26 mouse cellular contexts compared by ENCODE assay signal in genomic region chr7:57597341-57597740, GRCm38 (mm10).
DNase-seq lines count a peak whose midpoint lies in the region; ATAC-seq and TF ChIP-seq lines count a peak whose summit lies in the region.
"Had no signal": no experiment of that assay in that cellular context is flagged by ENCODE, and none has a peak within 500 bp of the region (broad histone marks: within the 10 kb centered on the region; RNA-seq: fewer than 3 reads in every experiment).

No protein-coding gene starts in this region.

- no peak for DNase-seq in frontal cortex, postnatal 25 days (ENCODE audit: low spot score in 2 of 2)
- peak; percentile 22 for DNase-seq in right cerebral cortex, postnatal 25 days
- DNase-seq in right cerebral cortex, postnatal 4 days, result no peak
- DNase-seq in heart, adult 18-20 months, result no peak
- DNase-seq in kidney, postnatal 36 days, result no peak
- DNase-seq: adrenal gland, adult 2 months; adrenal gland, postnatal 36 days; B cell, adult 2 months; gastrocnemius, postnatal 25 days; heart, adult 11 months; heart, postnatal 4 days; kidney, adult 8-10 months; kidney, postnatal 10 days; left cerebral cortex, postnatal 4 days; liver, postnatal 0 days; lung, postnatal 36 days; retina, postnatal 1 day; thymus, postnatal 4 days had no signal

- H3K4me3 ChIP-seq in intestine, postnatal 0 days (ENCODE audit: low read depth, low read length), result no peak overlapping the region
- H3K4me3 ChIP-seq: erythroblast, embryonic 14.5 days; heart, embryonic 12.5 days; liver, embryonic 12.5 days had no signal

- peak; percentile 67 for ATAC-seq in frontal cortex, adult (ENCODE audit: low TSS enrichment)
- ATAC-seq in intestine, postnatal 0 days, result peak; percentile 28; the same call in 1 of the 2 replicates
- ATAC-seq: activated CD4-positive, CD25-positive, alpha-beta regulatory T cell, adult 4 months; liver, embryonic 12.5 days; liver, postnatal 0 days had no signal

- H3K36me3 ChIP-seq in intestine, postnatal 0 days (ENCODE audit: control insufficient read depth, insufficient read depth), result no peaks in the 10 kb centered on the region
- H3K36me3 ChIP-seq: heart, embryonic 12.5 days; liver, embryonic 12.5 days had no signal

- no peaks in the 10 kb centered on the region for H3K4me1 ChIP-seq in intestine, postnatal 0 days (replicated peaks; ENCODE audit: control insufficient read depth, insufficient read depth, low read length)
- H3K4me1 ChIP-seq: heart, embryonic 12.5 days; liver, embryonic 12.5 days had no signal

- no peaks in the 10 kb centered on the region for H3K9me3 ChIP-seq in intestine, postnatal 0 days (ENCODE audit: control insufficient read depth)
- H3K9me3 ChIP-seq: heart, embryonic 12.5 days; liver, embryonic 12.5 days had no signal

- H3K4me2 ChIP-seq in intestine, postnatal 0 days (replicated peaks; ENCODE audit: low read depth), result no peak overlapping the region
- H3K4me2 ChIP-seq: heart, embryonic 12.5 days; hindbrain, embryonic 14.5 days; liver, embryonic 12.5 days; midbrain, embryonic 11.5 days had no signal

- no peak for TF ChIP-seq CTCF in intestine, postnatal 0 days (IDR thresholded peaks at IDR 0.05; ENCODE audit: low read depth)

- no peak overlapping the region for H3K27ac ChIP-seq in intestine, postnatal 0 days (ENCODE audit: low read depth, low read length)
- H3K27ac ChIP-seq: hindbrain, embryonic 14.5 days; liver, embryonic 12.5 days had no signal

- H3K27me3 ChIP-seq in intestine, postnatal 0 days (replicated peaks; ENCODE audit: control insufficient read depth, insufficient read depth, low read length), result no peaks in the 10 kb centered on the region; the same call in 1 of the 2 replicates
- H3K27me3 ChIP-seq: heart, embryonic 12.5 days had no signal

- no peak overlapping the region for H3K9ac ChIP-seq in intestine, postnatal 0 days (ENCODE audit: low read depth, low read length)
- H3K9ac ChIP-seq: heart, embryonic 12.5 days; hindbrain, embryonic 14.5 days; liver, embryonic 12.5 days; liver, postnatal 0 days had no signal

- 59% methylated on average over 5 of the region's 5 CpGs for WGBS in intestine, postnatal 0 days
